Mouse (Mus musculus): ENCODE measurements around the gene Cpt1a.

DNA sequence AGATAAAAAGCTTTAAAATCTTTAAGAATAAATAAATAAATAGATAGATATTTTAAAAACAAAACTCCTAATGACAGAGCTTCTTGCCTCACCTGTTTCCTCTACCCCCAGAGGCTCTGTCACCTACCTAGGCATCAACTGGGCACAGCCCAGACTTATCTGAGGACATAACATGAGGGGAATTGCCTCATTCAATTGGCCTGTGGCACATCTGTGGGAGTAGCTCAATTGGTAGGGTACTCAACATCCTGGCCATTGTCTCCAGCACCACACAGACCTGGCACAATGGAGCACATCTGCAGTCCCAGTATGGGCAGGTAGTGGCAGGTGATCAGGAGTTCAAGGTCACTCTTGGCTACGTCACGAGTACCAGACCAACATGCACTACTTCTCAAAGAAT, 2.8 kb upstream of the Cpt1a start:
- TF ChIP-seq CTCF (IDR thresholded peaks at IDR 0.05; ENCODE audit: extremely low read depth, insufficient read depth, insufficient read length, insufficient replicate concordance) (no peak), POLR2A (IDR thresholded peaks at IDR 0.05; ENCODE audit: low read depth, low read length) (no peak)

Measured in spleen, adult 2 months (tissue).